In genomic region chr1:165321393-165321861, GRCm38 (mm10) we compare ENCODE assay signal across 9 mouse cellular contexts. TPM values are rescaled to one million over a fixed set of nuclear protein-coding genes. Genes with fewer than 3 reads are reported as not detected.
DNase-seq lines count a peak whose midpoint lies in the region; ATAC-seq and TF ChIP-seq lines count a peak whose summit lies in the region.
"Had no signal": no experiment of that assay in that cellular context is flagged by ENCODE, and none has a peak within 500 bp of the region (broad histone marks: within the 10 kb centered on the region; RNA-seq: fewer than 3 reads in every experiment).

No protein-coding gene starts in this region.

- no peak for ATAC-seq in forebrain, embryonic 15.5 days (replicated peaks)

- no peak overlapping the region for H3K9ac ChIP-seq in forebrain, embryonic 15.5 days (replicated peaks)
- H3K9ac ChIP-seq: midbrain, embryonic 12.5 days had no signal

- no peak overlapping the region for H3K4me2 ChIP-seq in forebrain, embryonic 15.5 days (replicated peaks)
- H3K4me2 ChIP-seq: midbrain, embryonic 12.5 days had no signal

- DNase-seq in kidney, postnatal 10 days: peak; percentile 51
- DNase-seq in kidney, adult 2 months: no peak
- peak; percentile 35 for DNase-seq in gastrocnemius, adult 18-20 months (ENCODE audit: low spot score)
- DNase-seq in heart, adult 9 months (ENCODE audit: low spot score in 2 of 2): peak; percentile 63 to 72
- DNase-seq in lung, postnatal 10 days: peak; percentile 78
- no peak for DNase-seq in midbrain, embryonic 10.5 days (ENCODE audit: low spot score)
- no peak for DNase-seq in layer of hippocampus, adult 8-10 months (ENCODE audit: low spot score in 2 of 2)

- H3K4me3 ChIP-seq in kidney, adult 2 months (ENCODE audit: insufficient read depth, low read depth, low read length): no peak overlapping the region
- H3K4me3 ChIP-seq in forebrain, embryonic 15.5 days: no peak overlapping the region
- no peak overlapping the region for H3K4me3 ChIP-seq in midbrain, embryonic 10.5 days
- H3K4me3 ChIP-seq: midbrain, embryonic 12.5 days had no signal

- no peaks in the 10 kb centered on the region for H3K36me3 ChIP-seq in kidney, adult 2 months (ENCODE audit: control insufficient read depth, insufficient read depth, low read length)
- H3K36me3 ChIP-seq in forebrain, embryonic 15.5 days: peaks cover 60% of the 10 kb centered on the region
- H3K36me3 ChIP-seq in midbrain, embryonic 10.5 days: peaks cover 75% of the 10 kb centered on the region

- H3K27ac ChIP-seq in kidney, adult 2 months (ENCODE audit: insufficient read depth, low read depth, low read length): no peak overlapping the region
- no peak overlapping the region for H3K27ac ChIP-seq in forebrain, embryonic 15.5 days (replicated peaks)
- H3K27ac ChIP-seq in midbrain, embryonic 10.5 days (replicated peaks): no peak overlapping the region
- H3K27ac ChIP-seq: midbrain, embryonic 12.5 days had no signal

- no peaks in the 10 kb centered on the region for H3K27me3 ChIP-seq in kidney, adult 2 months (replicated peaks; ENCODE audit: control insufficient read depth, insufficient read depth, low read length)
- H3K27me3 ChIP-seq in forebrain, embryonic 15.5 days: no peaks in the 10 kb centered on the region
- H3K27me3 ChIP-seq in midbrain, embryonic 10.5 days (ENCODE audit: low read depth, poor library complexity, severe bottlenecking): no peaks in the 10 kb centered on the region
- H3K27me3 ChIP-seq: midbrain, embryonic 12.5 days had no signal

- H3K9me3 ChIP-seq in forebrain, embryonic 15.5 days: no peaks in the 10 kb centered on the region
- H3K9me3 ChIP-seq in midbrain, embryonic 10.5 days (replicated peaks): no peaks in the 10 kb centered on the region
- H3K9me3 ChIP-seq: midbrain, embryonic 12.5 days had no signal

- 74% methylated on average over 13 of the region's 13 CpGs for WGBS in kidney, adult 2 months
- 92% methylated on average over 13 of the region's 13 CpGs for WGBS in forebrain, embryonic 15.5 days
- 95% methylated on average over 13 of the region's 13 CpGs for WGBS in midbrain, embryonic 10.5 days

- no peak for TF ChIP-seq CTCF in kidney, adult 2 months (conservative IDR thresholded peaks at IDR 0.05; ENCODE audit: insufficient read depth, insufficient read length, low read depth, low read length)

- no peak for TF ChIP-seq POLR2A in kidney, adult 2 months (IDR thresholded peaks at IDR 0.05; ENCODE audit: low read depth, low read length)

- no peaks in the 10 kb centered on the region for H3K4me1 ChIP-seq in kidney, adult 2 months (ENCODE audit: control insufficient read depth, insufficient read depth, low read length)
- no peaks in the 10 kb centered on the region for H3K4me1 ChIP-seq in forebrain, embryonic 15.5 days
- H3K4me1 ChIP-seq in midbrain, embryonic 10.5 days: peaks cover 6% of the 10 kb centered on the region; the same call in 1 of the 2 replicates

RNA-seq across cellular contexts. Expression of gene Gpr161, which starts 25.8 kb away (rescaled TPM):
- polyA plus RNA-seq in kidney, adult 2 months (2012; rRNA removed): 1.4 and 1.7 TPM in 2 replicates
- total RNA-seq in gastrocnemius, adult 18-20 months (2021): 1 to 10 TPM in 1 of 2 experiments, under 1 TPM in 1; 0.55 to 1.4 TPM
- 4.2 and 4.3 TPM in 2 replicates for polyA plus RNA-seq in forebrain, embryonic 15.5 days (2015; fragmentation: Nextera tagmentation; extraction: Ambion mirVana)
- polyA plus RNA-seq in midbrain, embryonic 10.5 days (2016; fragmentation: Nextera tagmentation; extraction: Ambion mirVana): 1.4 and 1.6 TPM in 2 replicates
- total RNA-seq in layer of hippocampus, adult 8-10 months (2022): 10 to 100 TPM; 48.2 to 76.2 (median 62.3) TPM

Comparison
In these comparisons a context has a peak if more than half of its experiments do, and no peak if none do; other contexts are left out.
1. DNase-seq: peak in kidney, postnatal 10 days (single experiment), gastrocnemius, adult 18-20 months (single experiment), heart, adult 9 months (2 of 2) and lung, postnatal 10 days (single experiment); none in kidney, adult 2 months (single experiment), midbrain, embryonic 10.5 days (single experiment) and layer of hippocampus, adult 8-10 months (0 of 2).